Mouse (Mus musculus): Measurements from ENCODE around the gene Vdac2.

- TF ChIP-seq CTCF (IDR thresholded peaks at IDR 0.05; ENCODE audit: extremely low read depth, insufficient read depth, low read length) = no peak
- TF ChIP-seq POLR2A (IDR thresholded peaks at IDR 0.05; ENCODE audit: extremely low read depth, insufficient read depth, low read length) = no peak
Measured at GRCm38 (mm10) chr14:21824938-21825337, at the start of gene Vdac2.
